Mouse (Mus musculus) erythroblast, embryonic 14.5 days (primary cell): ENCODE data around the gene Snph.
"Not testable (repeated sequence)": the region's sequence is repeated elsewhere in the genome, so short reads cannot be mapped to it uniquely, and the experiment has no call there.

ENCODE experiments used
- GATA1 ChIP-seq: IDR thresholded peaks from 2 replicates; pipeline ENCODE4 v1.6.1; 2012; ENCODE audit warnings: low read length, inconsistent platforms, mixed read lengths
- TAL1 ChIP-seq: IDR thresholded peaks from 3 replicates; pipeline ENCODE4 v1.6.1; 2012; ENCODE audit warnings: low read length, inconsistent platforms, mixed read lengths

DNA sequence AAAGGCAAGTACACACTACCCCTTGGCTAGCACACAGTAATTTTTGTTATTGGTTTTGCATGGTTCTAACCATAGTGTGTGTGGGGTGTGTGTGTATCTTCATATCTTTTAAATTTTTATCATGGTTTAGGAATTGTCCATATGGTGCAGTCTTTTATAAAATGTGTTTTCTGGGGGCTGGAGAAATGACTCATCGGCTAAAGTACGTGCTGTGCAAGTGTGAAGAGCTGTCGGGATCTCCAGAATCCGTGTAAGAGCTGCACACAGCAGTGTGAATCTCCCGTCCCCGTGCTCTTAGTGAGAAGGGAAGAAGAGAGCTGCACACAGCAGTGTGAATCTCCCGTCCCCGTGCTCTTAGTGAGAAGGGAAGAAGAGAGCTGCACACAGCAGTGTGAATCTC is 16.6 kb downstream of the Snph start:
- TF ChIP-seq TAL1, GATA1: not testable (repeated sequence)
